Mouse (Mus musculus) embryo, embryonic 11 days (tissue): ENCODE data around the gene Krtap6-1.
"Not testable (repeated sequence)": the region's sequence is repeated elsewhere in the genome, so short reads cannot be mapped to it uniquely, and the experiment has no call there.

Source experiments
- DNase-seq: peaks from one replicate; pipeline ENCODE4 v3.0.0-alpha.2; 2015

Krtap6-1 gene

GRCm38 (mm10) chr16:89031399-89031798, at the start of gene Krtap6-1:
Gene Krtap6-1, plus strand, starts transcription at chr16:89031699.
- not testable (repeated sequence) for DNase-seq

- DNase-seq: no peak
Observed at GRCm38 (mm10) chr16:89010659-89011058, 20.8 kb upstream of the Krtap6-1 start, which contains the start of gene Krtap22-2. Gene Krtap22-2, minus strand, starts transcription at chr16:89010759.

GRCm38 (mm10) chr16:89013973-89014372, 17.5 kb upstream of the Krtap6-1 start:
- no peak for DNase-seq

- not testable (repeated sequence) for DNase-seq
Observed at GRCm38 (mm10) chr16:89014984-89015383, 16.5 kb upstream of the Krtap6-1 start, which contains the start of gene Gm10229. Gene Gm10229, plus strand, starts transcription at chr16:89015284.

- not testable (repeated sequence) for DNase-seq
Observed at GRCm38 (mm10) chr16:89041372-89041771, 9.9 kb downstream of the Krtap6-1 start, which contains the start of gene Gm10228. Gene Gm10228, minus strand, starts transcription at chr16:89041472.

- no peak for DNase-seq
Observed at GRCm38 (mm10) chr16:89047783-89048182, 16.3 kb downstream of the Krtap6-1 start, which contains the start of gene Krtap6-5. Gene Krtap6-5, minus strand, starts transcription at chr16:89047883.

- not testable (repeated sequence) for DNase-seq
Observed at GRCm38 (mm10) chr16:89063902-89064301, 32.4 kb downstream of the Krtap6-1 start, which contains the start of gene 1110025L11Rik. Gene 1110025L11Rik, minus strand, starts transcription at chr16:89064002.

- peak; percentile 68 for DNase-seq
Observed at GRCm38 (mm10) chr16:89071041-89071440, 39.5 kb downstream of the Krtap6-1 start.
